Mouse (Mus musculus) forelimb bud, embryonic 11.5 days (tissue): ENCODE data around the gene Trabd2b.

ENCODE experiments used
- DNase-seq: peaks from one replicate; pipeline ENCODE4 v3.0.0-alpha.2; 2012; ENCODE audit warnings: low read depth, low spot score

The Trabd2b gene

DNA sequence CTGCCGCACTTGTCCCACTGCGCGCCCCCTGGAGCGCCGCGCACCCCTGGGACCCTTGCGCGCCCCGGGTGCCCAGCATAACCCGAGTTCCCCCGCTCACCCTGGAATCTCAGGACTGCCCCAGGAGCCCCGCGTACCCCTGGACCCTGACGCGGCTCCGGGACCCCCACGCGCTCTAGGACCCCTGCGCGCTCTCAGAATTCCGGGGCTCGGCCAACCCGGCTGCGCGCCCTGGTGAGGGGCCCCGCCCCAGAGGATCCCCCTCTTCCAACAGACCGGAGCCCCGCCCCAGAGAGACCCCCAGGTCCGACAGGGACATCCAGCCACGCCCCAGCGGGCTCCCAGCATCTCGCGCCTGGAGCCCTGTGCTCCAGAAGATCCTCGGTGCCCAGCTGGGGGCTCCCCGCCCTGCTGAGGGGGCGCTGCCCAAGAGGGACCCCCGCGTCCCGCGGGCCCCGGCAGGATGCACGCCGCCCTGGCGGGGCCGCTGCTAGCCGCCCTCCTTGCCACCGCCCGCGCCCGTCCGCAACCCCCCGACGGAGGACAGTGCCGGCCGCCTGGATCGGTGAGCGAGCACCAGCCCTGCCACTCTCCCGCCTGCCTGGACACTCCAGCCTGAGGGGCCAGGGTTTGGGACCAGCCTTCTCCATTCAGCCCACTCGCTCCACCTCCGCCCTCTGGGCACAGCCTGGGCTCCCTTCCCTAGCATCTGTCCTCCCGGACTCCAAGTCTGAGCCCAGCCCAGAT is at the start of gene Trabd2b:
Trabd2b (plus strand) TSS at position 370 of the 747 bp plus-strand sequence.
- DNase-seq, result no peak

DNA sequence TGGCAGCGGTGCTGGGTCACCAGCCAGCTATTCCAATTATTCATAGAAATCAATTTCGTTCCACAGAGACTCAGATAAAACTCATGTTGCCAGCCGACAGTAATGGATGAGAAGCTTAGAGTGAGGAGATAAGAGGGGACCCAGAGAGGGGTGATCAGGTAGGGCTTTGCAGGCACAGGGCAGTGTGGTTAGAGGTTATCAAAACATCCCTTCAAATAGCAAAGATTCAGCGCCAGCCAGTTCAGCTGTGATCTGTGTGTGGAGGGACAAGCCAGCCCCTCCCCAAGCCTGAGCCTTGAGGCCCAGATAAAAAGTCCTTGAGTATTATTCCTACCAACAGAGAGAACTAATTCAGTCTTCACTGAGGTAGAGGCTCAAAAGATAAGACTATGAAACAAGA is 49.1 kb upstream of the Trabd2b start:
- no peak for DNase-seq

DNA sequence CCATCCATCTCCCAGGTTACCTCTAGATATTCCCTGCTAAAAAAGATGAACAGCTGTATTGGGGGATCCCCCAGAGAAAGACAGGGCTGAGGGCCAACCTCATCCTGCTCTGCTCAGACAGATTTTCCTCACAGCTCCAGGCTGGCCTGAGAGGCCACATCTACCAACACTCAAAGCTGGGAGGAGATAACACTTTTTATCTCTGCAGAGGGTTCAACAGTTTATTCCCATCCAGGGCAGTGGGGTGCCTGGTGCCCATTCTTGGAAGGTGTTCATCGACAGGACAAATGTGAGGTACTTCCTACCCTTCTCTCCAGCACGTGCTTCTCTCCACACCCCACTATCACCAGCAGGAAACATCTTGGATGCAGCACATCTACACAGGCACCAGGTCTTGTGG is 47.6 kb upstream of the Trabd2b start:
- DNase-seq, result no peak

DNA sequence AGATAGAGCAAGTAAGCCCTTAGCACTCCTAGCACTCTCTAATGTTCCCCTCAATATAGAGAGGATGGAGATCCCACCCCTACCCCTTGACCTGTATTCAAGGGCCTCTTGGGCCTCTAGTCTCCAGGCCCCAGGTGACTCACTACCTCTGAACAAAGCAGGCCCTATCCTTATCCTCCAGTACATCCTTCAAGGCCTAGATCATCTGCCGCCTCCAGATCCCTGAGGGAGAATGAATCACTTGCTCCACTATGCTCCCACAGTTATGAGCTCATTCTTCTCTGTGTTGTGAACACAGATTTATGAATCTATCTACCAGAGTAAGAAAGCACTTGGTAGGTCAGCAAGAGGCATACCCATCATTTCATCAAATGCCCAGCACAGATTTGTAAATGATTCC is 46.7 kb upstream of the Trabd2b start:
- no peak for DNase-seq

DNA sequence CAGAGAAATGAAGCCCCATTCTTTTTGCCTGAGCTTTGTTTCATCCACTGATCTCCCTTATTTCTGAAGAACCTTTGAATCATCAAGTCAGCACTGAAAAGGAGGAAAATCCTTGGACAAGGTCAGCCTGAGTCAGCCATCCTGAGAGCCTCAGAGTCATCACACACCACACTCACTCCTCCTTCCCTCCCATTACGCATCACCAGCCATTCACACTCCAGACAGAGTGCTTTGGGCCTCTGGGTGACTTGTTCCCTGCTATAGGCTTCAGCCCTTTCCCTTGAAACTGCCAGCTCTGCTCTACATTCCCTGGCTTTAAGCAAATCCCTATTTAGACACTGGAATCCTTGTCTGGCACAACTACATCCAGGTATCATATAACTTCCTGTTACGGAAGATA is 45.2 kb upstream of the Trabd2b start:
- no peak for DNase-seq

DNA sequence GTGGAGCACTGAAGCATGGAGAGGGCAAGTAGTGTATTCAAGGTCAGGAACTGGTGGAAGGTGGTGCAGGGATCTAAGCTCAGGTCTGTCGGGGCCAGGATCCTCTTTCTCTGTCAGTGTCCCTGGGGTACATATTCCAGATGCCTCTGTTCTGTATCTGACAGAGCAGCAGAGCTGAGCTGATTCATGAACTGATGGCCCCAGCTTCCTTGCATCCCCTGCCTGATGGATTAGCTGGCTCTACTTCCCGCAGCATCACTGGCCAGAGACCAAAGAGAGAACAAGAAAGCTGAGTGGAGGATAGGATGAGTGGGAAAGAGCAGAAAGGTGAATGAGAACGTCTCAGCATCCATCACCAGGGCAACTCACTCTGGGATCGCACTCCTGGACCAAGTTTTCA is 41.5 kb upstream of the Trabd2b start:
- no peak for DNase-seq

DNA sequence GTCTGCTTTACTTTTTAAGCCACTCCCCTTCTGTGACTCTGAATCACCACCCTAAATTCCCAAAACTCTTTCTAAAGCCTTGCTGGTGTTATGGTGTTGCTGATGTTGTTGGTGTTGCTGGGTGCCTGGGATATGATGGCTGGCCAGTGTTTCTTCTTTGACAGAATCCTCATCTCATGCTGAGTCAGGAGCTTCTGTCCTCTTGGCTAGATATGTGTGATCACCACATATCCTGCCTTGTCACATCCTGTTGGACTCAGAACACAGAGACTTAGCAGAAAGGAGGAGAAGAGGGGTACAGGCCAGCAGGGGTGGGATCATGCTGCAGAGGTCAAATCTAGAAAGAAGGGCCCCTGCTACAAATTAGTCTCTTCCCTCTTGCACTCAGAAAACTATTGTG is 40.9 kb upstream of the Trabd2b start:
- DNase-seq, result no peak

DNA sequence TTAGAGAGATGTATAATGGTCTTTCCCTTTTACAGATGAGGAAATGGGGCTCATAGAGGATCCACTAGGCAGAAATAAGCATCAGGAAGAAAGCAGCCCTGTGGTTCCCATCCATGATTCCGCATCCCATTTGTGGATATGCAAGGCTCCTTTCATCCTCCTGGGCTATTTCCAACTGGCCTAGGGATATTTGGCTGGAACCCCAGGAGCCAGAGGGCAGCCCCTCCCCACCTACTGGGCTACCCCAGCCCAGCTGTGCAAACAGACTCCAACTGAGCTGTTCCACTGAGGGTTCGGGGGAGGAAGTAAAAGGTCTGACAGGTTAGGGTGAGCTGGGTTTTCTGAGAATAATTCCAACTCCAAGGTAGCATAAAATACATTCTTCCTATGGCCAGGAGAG is 39.5 kb upstream of the Trabd2b start:
- DNase-seq, result no peak

DNA sequence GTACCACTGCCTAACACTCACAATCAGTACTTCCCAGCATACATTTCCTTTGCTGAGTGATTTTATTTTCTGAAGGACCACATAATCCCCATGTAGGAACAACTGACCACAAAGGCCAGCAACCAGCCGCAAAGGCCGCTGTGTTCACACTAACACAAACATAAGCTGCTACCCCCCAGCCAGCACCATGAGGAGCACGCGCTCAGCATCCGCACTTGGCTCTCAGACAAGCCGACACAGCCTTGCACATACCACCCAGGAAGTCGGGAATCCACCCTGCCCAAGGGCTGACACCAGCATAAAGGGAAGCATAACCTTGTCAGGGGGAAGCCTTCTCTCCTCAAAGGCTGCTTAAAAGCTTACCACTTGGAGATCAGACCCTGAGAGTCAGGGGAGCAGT is 38.7 kb upstream of the Trabd2b start:
- no peak for DNase-seq

DNA sequence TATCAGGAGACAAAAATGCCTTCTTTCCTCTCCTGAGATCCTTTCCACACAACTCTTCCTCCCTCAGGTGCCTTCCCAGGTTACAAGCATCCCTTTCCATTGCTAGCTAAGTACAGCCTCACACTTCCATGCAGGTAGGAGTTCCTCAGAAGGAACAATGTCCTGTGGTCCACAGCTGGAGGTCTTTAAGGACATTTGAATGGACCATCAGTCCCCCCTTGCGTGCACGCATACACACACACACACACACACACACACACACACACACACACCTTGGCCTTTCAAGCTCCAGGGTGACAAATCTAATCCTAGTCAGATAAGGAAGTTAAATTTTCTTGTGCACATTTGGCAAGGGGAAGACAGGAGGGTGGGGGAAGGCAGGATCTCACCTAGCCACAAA is 36.9 kb upstream of the Trabd2b start:
- DNase-seq, result no peak

DNA sequence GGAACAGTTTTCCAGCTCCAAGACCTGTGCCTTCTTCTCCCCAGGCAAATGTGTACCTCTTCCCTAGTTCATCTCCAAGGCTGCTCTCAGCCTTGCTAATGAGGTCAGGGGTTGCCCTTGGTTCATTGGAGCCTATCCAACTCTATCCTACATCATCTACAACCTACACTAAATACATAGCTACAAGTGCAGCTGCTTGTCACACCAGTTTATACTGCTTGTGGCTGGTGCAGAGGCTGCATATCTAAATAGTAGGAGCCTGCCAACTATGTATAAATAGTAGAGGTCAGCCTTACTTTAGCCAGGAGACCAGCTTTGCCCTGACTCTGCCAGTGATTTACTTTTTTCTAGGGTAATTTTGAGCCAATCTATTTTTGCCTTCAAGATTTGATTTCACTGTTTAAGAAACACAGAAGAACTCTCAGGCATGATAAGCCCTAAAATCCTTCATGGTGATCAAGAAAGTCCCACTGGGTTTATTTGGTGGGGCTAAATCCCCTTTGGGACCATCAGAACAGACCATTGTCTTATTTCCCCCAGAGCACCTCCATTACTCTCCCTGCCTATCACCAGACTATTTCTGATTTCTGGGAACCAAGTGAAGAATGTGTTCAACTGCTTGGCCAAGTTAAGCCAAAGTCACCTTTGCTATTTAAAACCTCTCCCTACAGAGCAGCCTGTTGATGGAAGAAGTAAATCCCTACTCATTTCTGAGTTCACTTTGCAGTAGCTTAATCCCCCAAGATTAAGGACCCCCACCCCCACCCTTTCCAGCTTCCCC is 35.4 kb upstream of the Trabd2b start:
- DNase-seq, result no peak

DNA sequence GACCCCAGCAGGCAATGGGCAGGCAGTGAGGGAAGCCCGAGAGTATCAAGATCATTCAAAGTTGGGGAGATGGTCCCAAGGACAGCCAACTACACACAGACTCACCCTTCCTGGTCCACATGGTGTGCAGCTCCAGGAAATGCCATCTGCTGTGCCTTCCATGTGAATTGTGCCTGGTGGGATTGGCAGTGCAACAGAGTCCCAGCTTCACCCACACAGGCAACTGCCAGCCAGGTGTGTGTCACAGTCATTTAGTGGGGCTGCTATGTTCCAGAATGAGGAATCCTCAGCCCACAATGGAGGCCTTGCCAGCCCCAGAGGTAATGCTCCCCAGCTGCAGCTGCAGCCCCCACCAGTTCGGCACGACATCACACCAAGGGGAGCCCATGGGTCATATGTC is 33.8 kb upstream of the Trabd2b start:
- no peak for DNase-seq

DNA sequence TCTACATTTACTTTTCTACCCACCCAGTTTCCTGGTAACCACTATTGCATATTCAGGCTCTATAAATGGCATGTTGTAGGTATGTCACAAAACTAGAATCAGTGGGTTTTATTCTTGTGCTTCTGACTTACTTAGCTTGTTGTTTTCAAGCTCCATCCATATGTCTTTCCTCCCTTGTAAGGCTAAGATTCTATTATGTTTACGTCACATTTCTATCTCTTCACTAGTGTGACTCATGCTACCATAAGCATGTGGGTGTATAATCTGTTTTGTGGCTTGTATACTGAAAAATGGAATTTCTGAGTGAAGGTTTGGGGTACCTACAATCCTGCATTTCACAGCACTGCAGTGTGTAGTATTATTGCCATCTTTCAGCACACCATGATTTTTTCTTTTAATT is 32.2 kb upstream of the Trabd2b start:
- DNase-seq, result no peak

DNA sequence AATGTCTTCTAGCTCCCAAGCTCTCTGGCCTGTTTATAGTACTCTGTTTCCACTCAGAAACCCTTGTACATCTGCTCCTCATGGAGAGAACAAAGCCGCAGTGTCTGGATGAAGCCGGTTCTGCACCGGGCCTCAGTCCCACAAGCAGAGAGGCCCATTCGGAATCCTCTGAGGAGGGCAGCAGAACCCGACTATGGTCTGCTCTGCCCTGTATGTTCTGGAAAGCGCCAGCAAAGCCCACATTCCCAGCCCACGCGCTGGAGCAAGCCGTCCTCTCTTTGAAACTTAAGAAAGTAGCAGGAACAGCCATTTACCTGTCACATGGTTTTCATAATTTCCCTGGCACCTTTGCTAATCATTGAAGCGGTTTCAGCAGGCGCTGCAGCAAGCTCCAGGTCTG is 29.0 kb upstream of the Trabd2b start:
- peak; percentile 54 for DNase-seq

DNA sequence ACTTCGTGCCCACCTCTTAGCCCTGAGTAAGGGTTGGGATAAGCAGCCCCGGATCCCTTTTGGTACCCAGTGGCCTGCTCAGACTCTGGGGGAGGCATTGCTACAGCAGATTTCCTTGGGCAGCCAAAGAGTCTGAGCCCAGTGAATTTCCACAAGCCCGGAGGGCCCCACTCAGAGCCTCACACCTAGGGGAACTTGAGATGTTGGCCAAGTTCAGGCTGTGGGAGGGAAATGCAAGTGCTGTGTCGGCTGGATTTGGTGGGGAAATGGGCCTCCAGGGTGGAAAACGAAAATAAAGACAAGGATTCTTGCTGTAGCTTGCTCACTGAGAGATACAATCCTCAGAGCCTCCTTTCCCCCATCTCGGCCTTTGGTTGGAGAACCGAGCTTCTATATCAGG is 28.0 kb upstream of the Trabd2b start:
- no peak for DNase-seq

DNA sequence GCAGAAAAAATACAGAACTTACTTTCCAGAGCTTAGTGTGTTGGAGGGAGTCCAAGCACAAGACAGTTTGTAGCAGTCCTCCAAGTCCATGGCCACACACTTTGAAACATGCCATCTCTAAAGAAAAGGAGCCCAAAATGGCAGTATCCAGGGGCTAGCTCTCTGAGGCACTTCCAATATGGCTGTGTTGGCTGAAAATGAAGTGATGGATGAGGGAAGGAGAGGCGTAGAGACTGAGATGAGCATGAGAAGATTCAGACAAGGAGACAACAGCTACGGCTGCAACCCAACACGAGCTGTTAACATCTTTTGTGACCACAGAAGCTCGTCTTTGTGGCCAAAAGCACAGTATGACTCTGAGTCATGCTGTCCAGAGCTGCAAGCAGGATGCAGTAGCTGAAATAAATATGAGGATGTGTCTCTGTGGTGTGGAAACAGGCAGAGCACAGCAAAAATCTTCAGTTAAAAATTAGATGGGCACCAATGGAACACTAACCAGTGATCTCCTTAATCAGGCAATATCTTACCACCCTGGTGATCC is 27.0 kb upstream of the Trabd2b start:
- no peak for DNase-seq

DNA sequence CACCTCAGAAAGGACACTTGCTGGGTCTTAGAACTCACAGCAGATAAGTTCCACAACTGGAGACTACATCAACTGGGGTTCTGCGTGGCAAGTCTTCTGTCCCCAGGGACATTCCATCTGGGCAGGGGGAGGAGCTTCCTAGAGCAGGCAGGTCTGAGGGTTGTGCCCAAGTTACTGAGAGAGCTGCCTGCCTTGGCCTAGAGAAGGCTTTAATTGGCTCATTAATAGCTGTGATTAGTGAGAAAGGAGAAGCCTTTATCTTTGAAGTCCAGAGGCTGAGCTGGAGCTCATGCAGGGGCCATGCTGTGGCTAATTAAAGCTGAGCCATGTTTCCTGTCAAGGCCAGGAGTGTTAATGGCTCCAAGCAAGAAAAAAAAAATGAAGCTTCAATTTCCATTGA is 23.9 kb upstream of the Trabd2b start:
- peak; percentile 43 for DNase-seq

DNA sequence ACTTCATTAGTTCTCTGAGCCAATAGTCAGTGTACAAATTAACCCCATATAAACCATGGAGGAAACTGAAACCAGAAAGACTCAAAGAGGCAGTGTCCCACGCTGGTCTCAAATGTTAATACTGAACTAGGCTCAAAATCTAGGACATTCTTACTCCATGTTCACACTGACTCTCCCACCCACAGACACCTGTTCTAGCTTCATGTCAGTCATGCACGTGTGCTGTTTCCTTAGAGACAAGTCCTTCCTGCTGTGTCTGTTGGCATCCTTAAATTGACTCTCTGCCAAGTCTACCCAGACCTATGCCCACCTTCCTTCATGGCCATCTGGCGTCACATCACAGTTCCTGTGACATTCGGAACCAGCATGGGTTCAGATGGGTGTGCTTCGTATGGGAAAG is 21.3 kb upstream of the Trabd2b start:
- DNase-seq, result no peak

DNA sequence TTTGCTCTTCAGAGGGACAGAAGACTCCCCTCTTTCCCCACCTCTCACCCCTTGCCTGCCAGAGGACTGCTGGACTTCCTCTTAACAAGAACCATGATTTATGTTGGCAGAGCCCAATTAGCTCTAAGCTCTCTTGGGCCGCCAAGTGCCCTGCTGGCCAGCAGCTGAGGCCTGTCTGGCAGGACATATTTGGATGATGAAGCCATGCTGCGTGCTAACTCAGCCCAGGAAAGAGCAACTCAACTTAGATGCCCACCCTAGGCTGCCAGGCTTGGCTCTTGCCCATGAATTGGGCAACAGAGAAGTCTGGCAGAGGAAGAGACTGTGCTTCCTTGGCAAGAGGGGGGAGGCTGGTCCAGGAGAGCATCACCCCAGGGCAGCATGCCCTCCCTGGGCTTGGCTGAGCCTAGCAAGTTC is 20.1 kb upstream of the Trabd2b start:
- DNase-seq, result peak; percentile 39

DNA sequence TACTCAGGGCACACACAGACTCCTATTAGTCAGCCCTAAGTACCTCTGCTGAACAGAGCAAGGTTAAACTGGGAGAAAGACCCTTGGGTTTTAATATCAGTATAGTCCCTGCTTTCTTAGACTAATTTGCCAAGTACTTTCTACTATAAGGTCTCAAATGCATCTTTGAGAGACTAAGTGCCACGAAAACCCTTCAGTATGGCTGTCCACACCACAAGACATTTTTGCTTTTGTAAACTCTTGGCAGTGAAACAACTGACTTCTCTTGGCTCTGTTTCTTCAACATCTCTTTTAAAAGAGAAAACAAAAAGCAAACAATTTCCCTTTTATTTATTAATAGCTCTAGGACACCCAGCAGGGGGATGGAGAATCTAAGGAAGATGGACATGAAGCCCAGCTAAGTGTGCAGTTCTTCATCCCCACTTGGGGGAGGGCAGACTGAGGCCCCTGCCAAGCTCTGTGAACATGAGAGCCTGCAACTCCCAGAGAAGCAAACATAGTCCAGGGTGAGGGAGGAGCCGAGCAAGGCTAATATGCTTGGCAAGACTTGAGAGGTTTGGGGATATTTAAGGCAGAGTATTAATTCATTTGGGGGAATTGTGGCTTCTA is 18.9 kb upstream of the Trabd2b start:
- DNase-seq, result no peak

DNA sequence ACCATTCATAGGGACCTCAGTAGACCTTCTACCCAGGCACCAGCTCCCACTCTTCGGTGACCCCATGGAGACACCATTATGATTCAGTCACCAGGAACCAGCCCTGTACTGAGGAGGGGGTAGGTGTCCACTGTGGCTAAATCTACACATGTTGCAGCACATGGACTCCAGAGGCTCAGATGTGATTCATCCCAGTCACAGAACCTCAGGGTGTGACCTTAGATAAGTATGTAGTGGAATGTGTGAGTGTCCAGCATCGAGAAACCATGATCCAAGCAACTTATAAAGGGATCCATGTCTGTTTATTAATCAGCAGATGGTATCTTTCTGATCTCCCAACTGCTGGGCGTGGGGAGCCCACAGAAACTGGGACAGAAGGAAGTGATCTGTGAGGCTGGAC is 18.2 kb upstream of the Trabd2b start:
- no peak for DNase-seq

DNA sequence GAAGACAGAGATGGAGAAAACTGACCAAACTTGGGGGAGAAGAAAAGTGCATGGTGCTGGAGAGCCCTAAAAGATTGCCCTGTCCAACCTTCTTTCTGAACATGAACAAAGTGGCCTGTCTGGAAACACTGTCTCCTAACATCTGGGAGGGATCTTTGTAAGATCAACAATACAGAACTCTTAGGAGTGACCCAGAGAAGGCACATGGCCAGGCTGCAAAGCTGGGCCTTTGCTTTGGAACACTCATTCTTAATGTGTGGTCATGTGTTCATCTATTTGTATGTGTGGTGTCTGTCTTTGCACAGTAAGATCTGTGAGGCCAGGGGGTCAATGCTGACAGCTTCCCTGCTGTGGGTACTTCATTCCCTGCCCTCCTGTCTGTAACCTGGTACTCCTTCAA is 16.9 kb upstream of the Trabd2b start:
- no peak for DNase-seq

DNA sequence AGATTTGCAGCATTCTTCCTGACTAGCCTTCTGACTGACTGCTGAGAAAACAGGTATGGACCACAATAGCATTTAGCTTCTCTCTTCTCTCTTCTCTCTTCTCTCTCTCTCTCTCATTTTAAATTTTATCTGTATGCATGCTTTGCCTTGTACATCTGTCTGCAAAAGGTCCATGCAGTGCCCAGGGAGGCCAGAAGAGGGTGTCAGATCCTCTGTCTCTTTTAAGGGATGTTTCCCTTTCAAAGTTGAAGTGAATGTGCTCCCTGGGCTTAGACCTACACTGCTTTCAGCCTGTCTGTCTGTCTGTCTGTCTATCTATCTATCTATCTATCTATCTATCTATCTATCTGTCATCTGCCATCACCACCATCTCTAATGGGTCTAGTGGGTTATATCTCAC is 8.9 kb upstream of the Trabd2b start:
- DNase-seq, result no peak
